Mouse (Mus musculus): ENCODE data around the gene Lrrc9.

DNA sequence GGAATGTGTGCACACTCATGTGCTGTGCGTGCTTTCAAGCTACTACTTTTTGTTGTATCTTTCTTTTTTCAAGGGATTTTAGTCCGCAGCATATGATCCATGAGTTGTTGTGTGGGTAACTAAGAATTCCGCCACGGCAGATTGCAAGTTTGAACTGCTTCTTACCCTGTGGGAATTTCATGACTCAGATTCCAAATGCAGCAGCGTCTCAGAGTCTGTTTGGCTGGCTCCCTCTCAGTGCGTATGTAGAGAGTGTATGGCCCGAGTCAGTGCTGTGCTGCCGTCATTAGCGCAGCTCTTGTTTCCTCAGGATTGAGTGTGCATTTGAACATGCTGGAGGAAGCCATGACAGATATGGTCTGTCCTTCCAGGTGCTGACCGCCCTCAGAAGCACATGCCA, 96.9 kb downstream of the Lrrc9 start:
- TF ChIP-seq CTCF (IDR thresholded peaks at IDR 0.05; ENCODE audit: control insufficient read depth, insufficient read depth, insufficient read length): no peak
- TF ChIP-seq USF1 (IDR thresholded peaks at IDR 0.05; ENCODE audit: low read depth): no peak
- no peak for TF ChIP-seq CEBPB (IDR thresholded peaks at IDR 0.05; ENCODE audit: low read depth)
- no peak for TF ChIP-seq MYOG (IDR thresholded peaks at IDR 0.05; ENCODE audit: control insufficient read depth, extremely low read depth, insufficient read length)
- no peak for TF ChIP-seq MAX (IDR thresholded peaks at IDR 0.05)
- no peak for TF ChIP-seq MYOD1 (IDR thresholded peaks at IDR 0.05; ENCODE audit: control insufficient read depth, insufficient read length, low read depth)
